Mouse (Mus musculus): ENCODE data around the gene Hectd1.

The Hectd1 gene

GRCm38 (mm10) chr12:51699623-51700393 is 129.5 kb downstream of the Hectd1 start:
- DNase-seq: no peak

- DNase-seq: no peak
These were observed 133.2 kb downstream of the Hectd1 start for GRCm38 (mm10) chr12:51696157-51696556.

GRCm38 (mm10) chr12:51694966-51695365 is 134.4 kb downstream of the Hectd1 start:
- no peak for DNase-seq

- DNase-seq: no peak
These were observed 135.2 kb downstream of the Hectd1 start for GRCm38 (mm10) chr12:51694096-51694495.
